Mouse (Mus musculus) urinary bladder, postnatal 25 days (tissue): ENCODE results near the gene Magel2.

Source experiments
- DNase-seq: peaks from one replicate; pipeline ENCODE4 v3.0.0; 2022; ENCODE audit warnings: low spot score

The Magel2 gene

DNA sequence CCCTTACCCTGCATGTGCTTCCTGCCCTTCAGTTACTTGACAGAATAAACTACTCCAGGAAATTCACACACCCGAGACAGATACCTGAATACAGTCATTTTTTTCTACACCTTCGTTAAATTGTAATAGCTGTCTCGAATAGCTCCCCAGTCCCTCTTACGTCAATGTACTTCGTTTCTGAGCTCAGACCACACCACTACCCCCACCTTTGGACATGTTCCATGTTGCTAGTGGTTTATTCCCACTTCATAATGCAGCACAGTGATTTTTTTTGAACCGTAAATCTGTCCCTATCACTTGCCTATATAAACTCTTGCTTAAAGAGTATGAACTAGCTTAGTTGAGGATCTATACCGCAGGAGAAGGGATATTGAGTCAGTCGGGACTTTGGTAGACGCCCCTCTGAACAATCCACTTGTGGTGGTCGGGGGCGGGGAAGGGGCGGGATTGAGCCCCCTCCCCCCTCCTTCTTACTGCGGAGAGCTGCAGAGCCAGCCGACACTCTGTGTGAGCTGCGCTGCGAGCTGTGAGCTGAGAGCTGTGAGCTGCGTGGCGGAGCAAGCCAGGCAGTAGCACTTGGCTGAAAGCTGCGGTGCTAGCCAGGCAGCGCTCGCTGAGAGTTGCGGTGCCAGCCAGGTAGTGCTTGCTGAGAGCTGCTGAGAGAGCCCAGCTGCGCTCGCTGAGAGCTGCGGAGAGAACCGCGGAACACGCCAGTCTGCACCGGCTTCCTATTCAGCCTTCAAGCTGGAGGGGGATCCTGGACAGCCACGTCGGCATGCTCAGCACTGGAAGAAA lies at the start of gene Magel2:
Gene Magel2 (plus strand): TSS at position 501 of the 795 bp plus-strand sequence.
- DNase-seq, result no peak

GRCm38 (mm10) chr7:62345411-62345810 lies 31.4 kb upstream of the Magel2 start:
- no peak for DNase-seq

DNA sequence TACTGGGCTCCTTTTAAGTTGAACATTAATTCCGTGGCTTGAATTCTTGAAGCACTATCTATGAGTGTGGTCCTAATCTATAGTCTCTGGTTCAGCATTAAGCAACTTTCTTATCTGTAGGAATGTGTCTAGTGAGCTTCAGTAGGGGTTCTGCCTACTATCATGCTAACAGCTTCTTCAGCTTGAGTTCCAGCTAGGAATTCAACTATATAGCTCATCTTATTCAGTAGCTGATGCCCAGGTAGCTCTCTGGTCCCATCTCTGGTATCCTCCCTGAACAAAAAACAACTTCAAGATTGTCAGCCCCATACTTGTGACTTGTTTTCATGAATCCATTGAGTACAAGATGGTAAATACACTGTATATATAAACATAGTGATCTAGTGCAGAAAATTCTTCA lies 30.5 kb upstream of the Magel2 start, which contains the start of gene Ndn:
Gene Ndn (plus strand): TSS at position 301 of the 400 bp plus-strand sequence.
- no peak for DNase-seq

GRCm38 (mm10) chr7:62348106-62348803 lies 28.6 kb upstream of the Magel2 start:
- DNase-seq, result peak; percentile 64

- DNase-seq, result no peak
These were observed 28.0 kb upstream of the Magel2 start for GRCm38 (mm10) chr7:62348804-62349190.

- no peak for DNase-seq
These were observed 25.5 kb upstream of the Magel2 start for GRCm38 (mm10) chr7:62351266-62351665.

- no peak for DNase-seq
These were observed 11.7 kb upstream of the Magel2 start for GRCm38 (mm10) chr7:62365039-62365636.

- DNase-seq, result no peak
These were observed 10.1 kb upstream of the Magel2 start for GRCm38 (mm10) chr7:62366730-62367129.

GRCm38 (mm10) chr7:62375658-62376057 lies 1.2 kb upstream of the Magel2 start:
- DNase-seq, result no peak

- DNase-seq, result no peak
These were observed 503 bp downstream of the Magel2 start for GRCm38 (mm10) chr7:62377313-62377712.

DNA sequence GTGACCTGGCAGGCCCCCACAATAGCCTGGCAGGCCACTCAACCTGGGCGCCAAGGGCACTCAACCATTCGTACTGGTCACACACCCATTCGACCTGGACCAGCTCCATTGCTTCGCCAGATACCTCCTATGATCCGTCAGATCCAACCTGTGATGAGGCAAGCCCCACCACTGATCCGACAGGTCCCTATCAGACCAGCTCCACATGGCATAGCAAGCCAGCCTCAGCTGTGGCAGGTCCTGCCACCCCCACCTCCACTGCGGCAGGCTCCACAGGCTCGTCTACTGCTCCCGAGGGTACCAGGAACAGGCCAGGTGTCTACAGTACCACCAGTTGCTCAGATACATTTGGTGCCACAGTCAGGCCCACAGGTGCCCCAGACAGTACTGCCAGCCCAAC lies 1.7 kb downstream of the Magel2 start:
- DNase-seq, result no peak

GRCm38 (mm10) chr7:62382391-62382790 lies 5.6 kb downstream of the Magel2 start:
- DNase-seq, result no peak

GRCm38 (mm10) chr7:62388291-62388690 lies 11.5 kb downstream of the Magel2 start:
- DNase-seq, result no peak

DNA sequence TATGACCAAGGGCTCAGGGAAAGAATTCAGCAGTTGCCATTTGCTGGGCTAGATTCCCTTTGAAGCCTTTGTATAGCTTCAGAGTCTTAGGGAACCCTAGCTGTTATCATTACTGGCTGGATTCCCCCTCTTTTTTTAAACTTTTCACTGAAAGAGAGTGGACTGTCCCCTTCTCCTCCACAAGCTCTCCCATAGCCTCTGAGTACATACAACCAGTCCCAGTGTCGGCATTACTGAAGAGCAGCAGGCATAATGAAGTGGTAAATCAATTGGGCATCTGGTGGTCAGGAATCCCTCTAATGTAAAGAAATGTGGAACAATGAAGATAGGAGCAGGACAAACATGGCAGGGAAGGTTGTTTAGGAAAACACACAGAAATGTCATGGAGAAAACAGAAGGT lies 15.4 kb downstream of the Magel2 start:
- DNase-seq, result no peak

GRCm38 (mm10) chr7:62406573-62407050 lies 29.8 kb downstream of the Magel2 start:
- DNase-seq, result no peak

DNA sequence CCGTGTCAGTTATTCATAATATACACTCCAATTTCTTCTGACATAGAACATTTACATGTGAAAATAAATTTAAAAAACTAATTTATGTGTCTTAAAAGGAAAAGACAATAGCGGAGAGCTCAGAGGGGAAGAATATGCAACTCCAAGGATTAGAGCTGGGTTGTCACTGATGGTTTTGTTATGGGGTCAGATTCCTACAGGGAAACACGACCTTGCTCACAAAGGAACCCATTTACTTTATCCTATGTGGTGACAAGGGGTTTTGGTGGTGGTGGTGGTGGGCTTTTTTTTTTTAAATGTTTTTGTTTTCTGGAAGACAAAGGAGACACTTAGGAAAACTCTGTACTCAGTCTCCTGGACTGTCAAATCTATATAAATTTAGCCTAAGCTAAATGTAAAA lies 31.0 kb downstream of the Magel2 start:
- no peak for DNase-seq

GRCm38 (mm10) chr7:62415222-62415621 lies 38.4 kb downstream of the Magel2 start:
- no peak for DNase-seq

DNA sequence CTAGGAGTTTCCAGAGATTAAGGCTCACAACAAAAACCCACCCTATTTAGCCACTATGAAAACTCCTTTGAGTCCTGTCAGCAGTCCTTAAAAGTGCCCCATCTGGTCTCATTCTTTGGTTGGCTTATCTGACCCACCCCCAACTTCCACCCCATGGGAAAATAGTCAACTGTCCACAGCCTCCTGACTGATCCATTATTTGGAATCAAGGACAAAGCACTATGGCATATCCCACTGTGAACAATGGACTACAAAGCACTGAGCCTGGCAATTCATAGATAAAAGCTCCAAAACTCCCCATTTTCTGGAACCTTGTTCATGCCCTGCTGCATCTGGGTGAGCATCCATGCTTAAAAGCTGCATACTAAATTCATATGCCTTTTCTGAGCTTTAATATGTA lies 39.4 kb downstream of the Magel2 start:
- no peak for DNase-seq

GRCm38 (mm10) chr7:62418346-62418745 lies 41.5 kb downstream of the Magel2 start:
- no peak for DNase-seq

DNA sequence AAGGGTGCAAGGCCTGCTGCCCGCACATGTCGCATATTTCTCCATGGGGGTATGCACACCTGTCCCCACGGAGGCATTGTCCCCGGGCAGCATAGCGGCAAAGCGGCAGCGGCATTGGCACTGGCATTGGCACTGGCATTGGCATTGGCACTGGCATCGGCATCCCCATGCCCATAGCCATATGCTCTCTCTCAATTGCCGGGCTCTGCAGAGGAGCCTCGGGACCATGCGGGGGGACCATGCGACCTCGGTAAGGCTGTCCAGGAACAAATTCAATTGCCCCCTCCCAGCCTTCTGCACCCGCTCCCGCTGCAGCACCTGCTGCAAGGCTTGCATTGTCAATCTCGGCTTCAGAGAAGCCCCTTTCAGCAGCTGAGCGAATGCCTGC lies 42.3 kb downstream of the Magel2 start:
- no peak for DNase-seq

DNA sequence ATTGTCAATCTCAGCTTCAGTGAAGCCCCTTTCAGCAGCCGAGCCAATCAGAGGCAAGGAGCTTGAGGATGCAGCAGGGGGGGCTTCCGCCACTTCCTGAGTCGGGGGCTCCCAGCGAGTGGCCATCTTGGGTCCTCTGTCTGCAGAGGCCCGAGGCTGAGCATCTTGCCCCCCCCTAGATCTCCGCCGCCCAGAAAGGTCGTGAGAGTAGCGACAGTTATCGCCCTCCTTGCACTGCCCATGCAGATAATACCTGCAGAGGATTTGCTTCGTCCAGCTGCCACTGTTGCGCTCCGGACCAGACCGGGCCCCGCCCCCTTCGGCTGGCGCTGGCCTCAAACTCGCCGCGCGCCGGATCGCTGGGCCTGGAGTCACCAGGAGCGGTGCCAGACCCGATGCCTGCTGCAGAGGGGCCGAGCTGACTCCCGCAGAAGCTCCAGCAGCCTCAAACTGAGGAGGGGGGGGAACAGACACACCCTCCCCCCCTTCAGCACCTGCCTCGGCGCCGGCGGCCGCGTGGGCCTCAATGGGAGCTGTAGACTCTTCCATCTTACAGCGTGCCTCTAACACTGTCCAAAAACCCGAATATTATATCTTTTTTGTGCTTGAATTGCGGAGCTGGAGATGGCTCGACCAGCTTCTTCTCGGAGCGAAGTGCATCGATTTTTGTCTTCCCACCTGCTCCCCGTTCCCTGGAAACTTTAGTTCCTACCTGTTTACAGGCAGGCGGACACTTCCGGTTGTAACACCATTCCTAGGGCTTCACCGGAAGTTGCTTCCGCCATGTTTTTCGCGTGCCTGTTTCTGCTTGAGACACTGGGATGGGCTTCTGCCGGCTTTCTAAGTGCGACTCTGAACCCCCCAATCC lies 42.9 kb downstream of the Magel2 start, which contains the start of gene Mkrn3:
Gene Mkrn3 (minus strand): TSS at position 647 of the 868 bp plus-strand sequence.
- DNase-seq, result peak; percentile 73

- no peak for DNase-seq
These were observed 43.8 kb downstream of the Magel2 start for GRCm38 (mm10) chr7:62420566-62420965.
